Mouse (Mus musculus): ENCODE data around the gene Cntnap1. TPM values are rescaled to one million over a fixed set of nuclear protein-coding genes. Genes with fewer than 3 reads are reported as not detected.

The Cntnap1 gene
- polyA plus RNA-seq, 2 experiments: 0.08 to 0.16 TPM

- Histone ChIP-seq H3K27me3 (ENCODE audit: control insufficient read depth, insufficient read depth, low read length) (peaks cover 97% of the 10 kb centered on the region), H3K9ac (replicated peaks) (no peak overlapping the region), H3K4me1 (replicated peaks; ENCODE audit: control insufficient read depth in 2 of 2, insufficient read depth in 2 of 2, low read length in 1 of 2) (peaks cover 0 to 12% of the 10 kb centered on the region in 2 experiments; a peak in 2 of 4 replicates), H3K4me3 (ENCODE audit: insufficient read depth in 1 of 2, low read depth in 2 of 2, low read length in 2 of 2) (peak overlapping the region in 1 of 2 experiments; percentile 26; a peak in 1 of 4 replicates), H3K36me3 (replicated peaks; ENCODE audit: control insufficient read depth, insufficient read depth, low read depth) (no peaks in the 10 kb centered on the region), H3K27ac (no peak overlapping the region), H3K9me3 (ENCODE audit: control insufficient read depth, low read length) (no peaks in the 10 kb centered on the region), H3K4me2 (ENCODE audit: low read depth) (peak overlapping the region; percentile 45)
- WGBS (ENCODE audit: insufficient replicate concordance): 2% methylated on average over 61 of the region's 61 CpGs
- DNase-seq (ENCODE audit: low read depth in 3 of 3, low spot score in 3 of 3): peak in 2 of 3 experiments; percentile 41 to 43
- ATAC-seq (ENCODE audit: insufficient read depth): peak; percentile 52
- TF ChIP-seq EP300 (IDR thresholded peaks at IDR 0.05; ENCODE audit: low read depth) (no peak), CTCF (IDR thresholded peaks at IDR 0.05; ENCODE audit: low read depth) (peak; percentile 93)
These were observed 3.5 kb downstream of the Cntnap1 start for GRCm38 (mm10) chr11:101173631-101174388.

GRCm38 (mm10) chr11:101174389-101174745 lies 4.0 kb downstream of the Cntnap1 start:
- Histone ChIP-seq H3K9me3 (ENCODE audit: control insufficient read depth, low read length) (no peaks in the 10 kb centered on the region), H3K27me3 (ENCODE audit: control insufficient read depth, insufficient read depth, low read length) (peaks cover 95% of the 10 kb centered on the region), H3K4me3 (ENCODE audit: insufficient read depth in 1 of 2, low read depth in 2 of 2, low read length in 2 of 2) (no peak overlapping the region; a peak in 1 of 4 replicates), H3K4me2 (ENCODE audit: low read depth) (peak overlapping the region; percentile 45), H3K9ac (replicated peaks) (no peak overlapping the region), H3K36me3 (replicated peaks; ENCODE audit: control insufficient read depth, insufficient read depth, low read depth) (no peaks in the 10 kb centered on the region), H3K27ac (no peak overlapping the region), H3K4me1 (replicated peaks; ENCODE audit: control insufficient read depth in 2 of 2, insufficient read depth in 2 of 2, low read length in 1 of 2) (peaks cover 0 to 12% of the 10 kb centered on the region in 2 experiments; a peak in 2 of 4 replicates)
- DNase-seq (ENCODE audit: low read depth in 3 of 3, low spot score in 3 of 3) (no peak), ATAC-seq (ENCODE audit: insufficient read depth) (no peak)
- no peak for TF ChIP-seq EP300 (IDR thresholded peaks at IDR 0.05; ENCODE audit: low read depth)
- TF ChIP-seq CTCF (IDR thresholded peaks at IDR 0.05; ENCODE audit: low read depth): no peak
- 37% methylated on average over 9 of the region's 9 CpGs for WGBS (ENCODE audit: insufficient replicate concordance)

- Histone ChIP-seq H3K9ac (replicated peaks) (no peak within 1 kb of the TSS), H3K4me2 (ENCODE audit: low read depth) (no peak within 1 kb of the TSS; the same call in 1 of the 2 replicates), H3K4me3 (ENCODE audit: insufficient read depth in 1 of 2, low read depth in 2 of 2, low read length in 2 of 2) (no peak within 1 kb of the TSS), H3K27ac (no peak within 1 kb of the TSS), H3K4me1 (replicated peaks; ENCODE audit: control insufficient read depth in 2 of 2, insufficient read depth in 2 of 2, low read length in 1 of 2) (peaks cover 0 to 12% of the 10 kb centered on the region in 2 experiments; a peak in 2 of 4 replicates), H3K36me3 (replicated peaks; ENCODE audit: control insufficient read depth, insufficient read depth, low read depth) (no peaks in the 10 kb centered on the region), H3K9me3 (ENCODE audit: control insufficient read depth, low read length) (no peaks in the 10 kb centered on the region), H3K27me3 (ENCODE audit: control insufficient read depth, insufficient read depth, low read length) (peaks cover 88% of the 10 kb centered on the region)
- TF ChIP-seq CTCF (IDR thresholded peaks at IDR 0.05; ENCODE audit: low read depth): peak; percentile 29; the same call in 1 of the 2 replicates
- TF ChIP-seq EP300 (IDR thresholded peaks at IDR 0.05; ENCODE audit: low read depth): no peak
- ATAC-seq (ENCODE audit: insufficient read depth) (no peak), DNase-seq (ENCODE audit: low read depth in 3 of 3, low spot score in 3 of 3) (no peak)
- 18% methylated on average over 14 of the region's 14 CpGs for WGBS (ENCODE audit: insufficient replicate concordance)
These were observed 4.7 kb downstream of the Cntnap1 start, which contains the start of gene Ccr10 for GRCm38 (mm10) chr11:101174851-101175628. Ccr10 (minus strand) TSS chr11:101175443.

GRCm38 (mm10) chr11:101175636-101176116 lies 5.4 kb downstream of the Cntnap1 start:
- Histone ChIP-seq H3K36me3 (replicated peaks; ENCODE audit: control insufficient read depth, insufficient read depth, low read depth) (no peaks in the 10 kb centered on the region), H3K4me2 (ENCODE audit: low read depth) (no peak overlapping the region; the same call in 1 of the 2 replicates), H3K9ac (replicated peaks) (no peak overlapping the region), H3K27ac (no peak overlapping the region), H3K27me3 (ENCODE audit: control insufficient read depth, insufficient read depth, low read length) (peaks cover 82% of the 10 kb centered on the region), H3K4me1 (replicated peaks; ENCODE audit: control insufficient read depth in 2 of 2, insufficient read depth in 2 of 2, low read length in 1 of 2) (peaks cover 0 to 12% of the 10 kb centered on the region in 2 experiments; a peak in 2 of 4 replicates), H3K9me3 (ENCODE audit: control insufficient read depth, low read length) (no peaks in the 10 kb centered on the region), H3K4me3 (ENCODE audit: insufficient read depth in 1 of 2, low read depth in 2 of 2, low read length in 2 of 2) (no peak overlapping the region)
- no peak for TF ChIP-seq CTCF (IDR thresholded peaks at IDR 0.05; ENCODE audit: low read depth)
- no peak for TF ChIP-seq EP300 (IDR thresholded peaks at IDR 0.05; ENCODE audit: low read depth)
- no peak for DNase-seq (ENCODE audit: low read depth in 3 of 3, low spot score in 3 of 3)
- ATAC-seq (ENCODE audit: insufficient read depth): no peak
- 7% methylated on average over 11 of the region's 11 CpGs for WGBS (ENCODE audit: insufficient replicate concordance)

Measured in liver, embryonic 14.5 days (tissue).